Mouse (Mus musculus): ENCODE results near the gene Ankfy1.

Ankfy1 gene

GRCm38 (mm10) chr11:72696368-72696971 lies 6.7 kb downstream of the Ankfy1 start:
- ChIA-PET CTCF (interaction anchor here in 1 of 4 experiments (0.7 to 0.9 kb wide), 2 partner anchors 34 to 73 kb away, joined by 3 to 5 read pairs; no protein-coding TSS in a partner anchor), POLR2A (interaction anchor here in 1 of 4 experiments (0.7 kb wide), 1 partner anchor 83 kb away, joined by 4 read pairs; no protein-coding TSS in a partner anchor)

GRCm38 (mm10) chr11:72697323-72697722 lies 7.5 kb downstream of the Ankfy1 start:
- CTCF ChIA-PET = interaction anchor here in 1 of 4 experiments (0.9 kb wide), 1 partner anchor 33 kb away, joined by 5 read pairs; no protein-coding TSS in a partner anchor
- POLR2A ChIA-PET = interaction anchor here in 1 of 4 experiments (0.9 to 1.3 kb wide), 3 partner anchors 15 to 127 kb away, joined by 3 read pairs; no protein-coding TSS in a partner anchor

- ChIA-PET POLR2A (interaction anchor here in 3 of 4 experiments (0.6 to 3.3 kb wide), 6 partner anchors 15 to 133 kb away, joined by 3 to 12 read pairs (median 3); partner anchors contain the start of gene Ankfy1 (in 2 of the 3)), CTCF (interaction anchor here in 2 of 4 experiments (0.7 to 0.8 kb wide), 3 partner anchors 18 to 134 kb away, joined by 3 read pairs; no protein-coding TSS in a partner anchor)
Measured at GRCm38 (mm10) chr11:72705111-72705510, 15.3 kb downstream of the Ankfy1 start.

- POLR2A ChIA-PET = interaction anchor here in 1 of 4 experiments (1.1 to 1.3 kb wide), 3 partner anchors 10 to 22 kb away, joined by 3 to 5 read pairs (median 3); no protein-coding TSS in a partner anchor
- CTCF ChIA-PET = no interaction called here
Measured at GRCm38 (mm10) chr11:72712721-72713120, 22.9 kb downstream of the Ankfy1 start.

GRCm38 (mm10) chr11:72718161-72718560 lies 28.4 kb downstream of the Ankfy1 start:
- POLR2A ChIA-PET = interaction anchor here in 1 of 4 experiments (0.6 to 1.5 kb wide), 6 partner anchors 9 to 710 kb away, joined by 3 to 6 read pairs (median 3); no protein-coding TSS in a partner anchor
- CTCF ChIA-PET = interaction anchor here in 2 of 4 experiments (0.7 to 1.3 kb wide), 3 partner anchors 10 to 142 kb away, joined by 3 to 5 read pairs (median 3); no protein-coding TSS in a partner anchor

- ChIA-PET CTCF (interaction anchor here in 2 of 4 experiments (0.6 to 1.1 kb wide), 3 partner anchors 19 to 152 kb away, joined by 3 read pairs; no protein-coding TSS in a partner anchor), POLR2A (interaction anchor here in 2 of 4 experiments (0.5 to 1.5 kb wide), 4 partner anchors 11 to 137 kb away, joined by 3 to 5 read pairs (median 4); no protein-coding TSS in a partner anchor)
Measured at GRCm38 (mm10) chr11:72723165-72723564, 33.4 kb downstream of the Ankfy1 start.

- ChIA-PET POLR2A (no interaction called here), CTCF (interaction anchor here in 2 of 4 experiments (0.7 to 1.1 kb wide), 2 partner anchors 148 to 153 kb away, joined by 3 read pairs; no protein-coding TSS in a partner anchor)
Measured at GRCm38 (mm10) chr11:72723871-72724270, 34.1 kb downstream of the Ankfy1 start.

GRCm38 (mm10) chr11:72726023-72726422 lies 36.2 kb downstream of the Ankfy1 start:
- POLR2A ChIA-PET = interaction anchor here in 1 of 4 experiments (0.6 kb wide), 1 partner anchor 11 kb away, joined by 4 read pairs; no protein-coding TSS in a partner anchor
- CTCF ChIA-PET = interaction anchor here in 1 of 4 experiments (0.7 kb wide), 1 partner anchor 198 kb away, joined by 4 read pairs; no protein-coding TSS in a partner anchor

- ChIA-PET CTCF (interaction anchor here in 1 of 4 experiments (0.6 kb wide), 1 partner anchor 209 kb away, joined by 3 read pairs; no protein-coding TSS in a partner anchor), POLR2A (interaction anchor here in 1 of 4 experiments (0.9 kb wide), 1 partner anchor 15 kb away, joined by 3 read pairs; no protein-coding TSS in a partner anchor)
Measured at GRCm38 (mm10) chr11:72733736-72734135, 43.9 kb downstream of the Ankfy1 start.

- ChIA-PET POLR2A (interaction anchor here in 2 of 4 experiments (0.8 to 1.6 kb wide), 5 partner anchors 9 to 149 kb away, joined by 3 read pairs; partner anchors contain the start of gene Ankfy1 (in 1 of the 2)), CTCF (interaction anchor here in 1 of 4 experiments (0.7 kb wide), 1 partner anchor 34 kb away, joined by 3 read pairs; no protein-coding TSS in a partner anchor)
Measured at GRCm38 (mm10) chr11:72734840-72735518, 45.2 kb downstream of the Ankfy1 start.

GRCm38 (mm10) chr11:72735519-72735860 lies 45.7 kb downstream of the Ankfy1 start:
- CTCF ChIA-PET = interaction anchor here in 1 of 4 experiments (0.7 kb wide), 1 partner anchor 34 kb away, joined by 3 read pairs; no protein-coding TSS in a partner anchor
- POLR2A ChIA-PET = interaction anchor here in 2 of 4 experiments (0.8 to 1.6 kb wide), 5 partner anchors 9 to 150 kb away, joined by 3 read pairs; partner anchors contain the start of gene Ankfy1 (in 1 of the 2)

GRCm38 (mm10) chr11:72736320-72736719 lies 46.5 kb downstream of the Ankfy1 start:
- POLR2A ChIA-PET = interaction anchor here in 1 of 4 experiments (1.0 to 1.6 kb wide), 2 partner anchors 8 to 46 kb away, joined by 3 read pairs; partner anchors contain the start of gene Ankfy1

GRCm38 (mm10) chr11:72737517-72737916 lies 47.7 kb downstream of the Ankfy1 start:
- ChIA-PET CTCF (interaction anchor here (0.6 to 1.5 kb wide), 16 partner anchors 11 to 829 kb away, joined by 3 to 11 read pairs (median 3); partner anchors contain the start of gene Ankfy1 (in 1 of the 4)), POLR2A (interaction anchor here in 3 of 4 experiments (0.6 to 1.6 kb wide), 3 partner anchors 11 to 161 kb away, joined by 3 to 7 read pairs (median 4); no protein-coding TSS in a partner anchor)

More at GRCm38 (mm10) chr11:72736320-72736719, 46.5 kb downstream of the Ankfy1 start:
- CTCF ChIA-PET = interaction anchor here in 1 of 4 experiments (1.5 kb wide), 1 partner anchor 164 kb away, joined by 6 read pairs; no protein-coding TSS in a partner anchor

GRCm38 (mm10) chr11:72739048-72739447 lies 49.2 kb downstream of the Ankfy1 start:
- CTCF ChIA-PET = no interaction called here

GRCm38 (mm10) chr11:72751956-72752355 lies 62.1 kb downstream of the Ankfy1 start:
- ChIA-PET POLR2A (no interaction called here), CTCF (interaction anchor here in 2 of 4 experiments (0.6 to 1.3 kb wide), 4 partner anchors 48 to 186 kb away, joined by 3 to 5 read pairs (median 4); no protein-coding TSS in a partner anchor)

More at GRCm38 (mm10) chr11:72739048-72739447, 49.2 kb downstream of the Ankfy1 start:
- POLR2A ChIA-PET = no interaction called here

GRCm38 (mm10) chr11:72758316-72758715 lies 68.5 kb downstream of the Ankfy1 start:
- ChIA-PET POLR2A (interaction anchor here in 1 of 4 experiments (0.7 to 1.3 kb wide), 3 partner anchors 12 to 480 kb away, joined by 3 to 6 read pairs (median 3); no protein-coding TSS in a partner anchor), CTCF (interaction anchor here in 1 of 4 experiments (0.7 kb wide), 1 partner anchor 143 kb away, joined by 5 read pairs; no protein-coding TSS in a partner anchor)

GRCm38 (mm10) chr11:72759581-72759980 lies 69.8 kb downstream of the Ankfy1 start:
- CTCF ChIA-PET = no interaction called here
- POLR2A ChIA-PET = no interaction called here

- POLR2A ChIA-PET = interaction anchor here in 2 of 4 experiments (0.5 to 1.7 kb wide), 2 partner anchors 17 to 183 kb away, joined by 3 read pairs; no protein-coding TSS in a partner anchor
Measured at GRCm38 (mm10) chr11:72760781-72761180, 71.0 kb downstream of the Ankfy1 start.

More at GRCm38 (mm10) chr11:72760781-72761180, 71.0 kb downstream of the Ankfy1 start:
- CTCF ChIA-PET = interaction anchor here in 1 of 4 experiments (0.6 kb wide), 1 partner anchor 399 kb away, joined by 3 read pairs; no protein-coding TSS in a partner anchor

Measured in embryonic stem cell, embryonic (primary cell).